Mouse (Mus musculus) erythroid progenitor cell, adult 5-6 weeks (primary cell): ENCODE measurements around the gene Micu1. TPM values are rescaled to one million over a fixed set of nuclear protein-coding genes. Genes with fewer than 3 reads are reported as not detected.
"Not testable (repeated sequence)": the region's sequence is repeated elsewhere in the genome, so short reads cannot be mapped to it uniquely, and the experiment has no call there.

Experiments
- ATAC-seq: replicated peaks from 2 replicates; pipeline ENCODE4 v1.8.0; 2016; ENCODE audit warnings: moderate number of reproducible peaks, mild to moderate bottlenecking, moderate TSS enrichment, inconsistent platforms; ENCODE audit not compliant: poor library complexity, low FRiP score, severe bottlenecking
- total RNA-seq, 2 experiments: library from RNA; stranded (forward) in 1 of 2; stranded (reverse) in 1 of 2; fragments of 150-400 nt in 1 of 2; fragments of 186-747, 209-891 nt in 1 of 2; gene quantifications; 2 replicates each; pipeline versions ENCODE4 v1.2.3 to v1.2.4; 2015 to 2017; ENCODE audit warnings: low replicate concordance in 2 of 2

Gene Micu1
- total RNA-seq, 2 experiments from 2014 or later, result 74.2 to 100 TPM

GRCm38 (mm10) chr10:59835301-59836155 lies 133.3 kb downstream of the Micu1 start:
- no peak for ATAC-seq

- ATAC-seq, result no peak
These were observed 135.2 kb downstream of the Micu1 start for GRCm38 (mm10) chr10:59837490-59837889.

- ATAC-seq, result no peak
These were observed 139.2 kb downstream of the Micu1 start for GRCm38 (mm10) chr10:59841434-59841833.

- ATAC-seq, result no peak
These were observed 140.8 kb downstream of the Micu1 start for GRCm38 (mm10) chr10:59843125-59843524.

GRCm38 (mm10) chr10:59844686-59845085 lies 142.4 kb downstream of the Micu1 start:
- no peak for ATAC-seq

GRCm38 (mm10) chr10:59846416-59846815 lies 144.1 kb downstream of the Micu1 start:
- ATAC-seq, result no peak

- ATAC-seq, result no peak
These were observed 146.0 kb downstream of the Micu1 start for GRCm38 (mm10) chr10:59848079-59848877.

- ATAC-seq, result no peak
These were observed 146.7 kb downstream of the Micu1 start for GRCm38 (mm10) chr10:59848953-59849352.

GRCm38 (mm10) chr10:59849371-59849770 lies 147.1 kb downstream of the Micu1 start:
- ATAC-seq, result no peak

- ATAC-seq, result no peak
These were observed 154.9 kb downstream of the Micu1 start for GRCm38 (mm10) chr10:59857157-59857556.

GRCm38 (mm10) chr10:59860684-59861083 lies 158.4 kb downstream of the Micu1 start:
- ATAC-seq, result no peak

GRCm38 (mm10) chr10:59861201-59861600 lies 158.9 kb downstream of the Micu1 start:
- no peak for ATAC-seq

- ATAC-seq, result no peak
These were observed 160.7 kb downstream of the Micu1 start for GRCm38 (mm10) chr10:59862816-59863440.

GRCm38 (mm10) chr10:59863620-59864019 lies 161.3 kb downstream of the Micu1 start:
- ATAC-seq, result no peak

- ATAC-seq, result no peak
These were observed 162.1 kb downstream of the Micu1 start for GRCm38 (mm10) chr10:59864232-59864875.

GRCm38 (mm10) chr10:59864884-59865726 lies 162.8 kb downstream of the Micu1 start:
- peak; percentile 90 for ATAC-seq

GRCm38 (mm10) chr10:59868266-59868665 lies 166.0 kb downstream of the Micu1 start:
- ATAC-seq, result no peak

GRCm38 (mm10) chr10:59870038-59870437 lies 167.8 kb downstream of the Micu1 start:
- ATAC-seq, result no peak

GRCm38 (mm10) chr10:59872651-59873050 lies 170.4 kb downstream of the Micu1 start:
- ATAC-seq, result not testable (repeated sequence)
